Mouse (Mus musculus) brain, adult 2 months (tissue): ENCODE results near the gene Hist1h2ag.
"Not testable (repeated sequence)": the region's sequence is repeated elsewhere in the genome, so short reads cannot be mapped to it uniquely, and the experiment has no call there.

ENCODE experiments used
- DNase-seq: peaks from one replicate; pipeline ENCODE4 v3.0.0; 2011; ENCODE audit warnings: low read depth, low spot score

Hist1h2ag gene

GRCm38 (mm10) chr13:22042568-22043502 is at the start of gene Hist1h2ag, which contains the start of gene Hist1h2bj:
Hist1h2ag (minus strand) TSS chr13:22042944.
Hist1h2bj (plus strand) TSS chr13:22043214.
- DNase-seq = peak; percentile 99

GRCm38 (mm10) chr13:22084140-22084539 is 41.4 kb upstream of the Hist1h2ag start, which contains the start of gene Vmn1r188:
Vmn1r188 (plus strand) TSS chr13:22084440.
- DNase-seq = not testable (repeated sequence)

GRCm38 (mm10) chr13:22063468-22063867 is 20.7 kb upstream of the Hist1h2ag start:
- DNase-seq = no peak

GRCm38 (mm10) chr13:22061422-22061821 is 18.7 kb upstream of the Hist1h2ag start:
- DNase-seq = no peak

GRCm38 (mm10) chr13:22053754-22054153 is 11.0 kb upstream of the Hist1h2ag start:
- no peak for DNase-seq

- no peak for DNase-seq
Measured at GRCm38 (mm10) chr13:22051523-22051859, 8.7 kb upstream of the Hist1h2ag start.

- DNase-seq = peak; percentile 92
Measured at GRCm38 (mm10) chr13:22050591-22051522, 8.1 kb upstream of the Hist1h2ag start.

GRCm38 (mm10) chr13:22049737-22050440 is 7.1 kb upstream of the Hist1h2ag start:
- DNase-seq = peak; percentile 47

GRCm38 (mm10) chr13:22049041-22049440 is 6.3 kb upstream of the Hist1h2ag start:
- no peak for DNase-seq

- no peak for DNase-seq
Measured at GRCm38 (mm10) chr13:22045311-22045710, 2.6 kb upstream of the Hist1h2ag start.

GRCm38 (mm10) chr13:22044432-22045155 is 1.9 kb upstream of the Hist1h2ag start:
- no peak for DNase-seq

GRCm38 (mm10) chr13:22043503-22044431 is 1.0 kb upstream of the Hist1h2ag start:
- DNase-seq = peak; percentile 87

GRCm38 (mm10) chr13:22041651-22042567 is 835 bp downstream of the Hist1h2ag start:
- DNase-seq = no peak

GRCm38 (mm10) chr13:22041142-22041536 is 1.6 kb downstream of the Hist1h2ag start, which contains the start of gene Hist1h4i:
Hist1h4i (minus strand) TSS chr13:22041362.
- DNase-seq = peak; percentile 98

GRCm38 (mm10) chr13:22040464-22041141 is 2.1 kb downstream of the Hist1h2ag start:
- no peak for DNase-seq

- DNase-seq = no peak
Measured at GRCm38 (mm10) chr13:22039951-22040463, 2.7 kb downstream of the Hist1h2ag start.

GRCm38 (mm10) chr13:22039364-22039763 is 3.4 kb downstream of the Hist1h2ag start:
- no peak for DNase-seq

GRCm38 (mm10) chr13:22037415-22037814 is 5.3 kb downstream of the Hist1h2ag start:
- DNase-seq = no peak
